Mouse (Mus musculus) liver, embryonic 14.5 days (tissue): ENCODE data around the gene Epc2.

Source experiments
- CTCF ChIP-seq: IDR thresholded peaks from 2 replicates; pipeline ENCODE4 v1.5.1; 2016; ENCODE audit warnings: antibody characterized with exemption, low read depth, control low read depth
- EP300 ChIP-seq: IDR thresholded peaks from 2 replicates; pipeline ENCODE4 v1.6.1; 2016; ENCODE audit warnings: antibody characterized with exemption, low read depth

- TF ChIP-seq CTCF (no peak), EP300 (no peak)
These were observed 21.2 kb downstream of the Epc2 start for GRCm38 (mm10) chr2:49472443-49472842.
